Mouse (Mus musculus) layer of hippocampus, adult 2 months (tissue): ENCODE data around the gene Golga5. TPM values are rescaled to one million over a fixed set of nuclear protein-coding genes. Genes with fewer than 3 reads are reported as not detected.

ENCODE experiments used
- DNase-seq, 2 experiments: peaks; one replicate each; pipeline ENCODE4 v3.0.0; 2022; ENCODE audit warnings: low spot score in 2 of 2
- H3K27ac ChIP-seq: fragments of 200-600 bp; 2 replicates; pipeline ENCODE4 v1.8.1; 2022
- H3K4me3 ChIP-seq: fragments of 200-600 bp; 2 replicates; pipeline ENCODE4 v1.8.1; 2022; ENCODE audit warnings: mild to moderate bottlenecking
- CTCF ChIP-seq: fragments of 200-600 bp; conservative IDR thresholded peaks from 2 replicates; pipeline ENCODE4 v1.8.1; 2022; ENCODE audit warnings: antibody characterized with exemption, mild to moderate bottlenecking, moderate library complexity
- long read RNA-seq, 2 experiments: library from polyadenylated mRNA; stranded (forward); transcript quantifications; one replicate each; pipeline ENCODE4 v2.0.0; 2021; ENCODE audit warnings: borderline mapping rate in 2 of 2
- total RNA-seq, 2 experiments: library from RNA; stranded (reverse); gene quantifications; 2 replicates each; pipeline ENCODE4 v1.2.3; 2021

Gene Golga5
- total RNA-seq = 10 to 100 TPM; 24.6 to 26.3 TPM
- long read RNA-seq, experiment 1, transcript Golga5-202 (13 exons, 2,827 nt) = major isoform, 27 of 41 reads
- long read RNA-seq, experiment 1, partial matches to known transcripts = 5 of 41 reads
- long read RNA-seq, experiment 1, other reads (novel, unspliced or antisense) = 7 of 41 reads
- long read RNA-seq, experiment 2, transcript Golga5-202 (13 exons, 2,827 nt) = major isoform, 34 of 40 reads
- long read RNA-seq, experiment 2, partial matches to known transcripts = 2 of 40 reads
- long read RNA-seq, experiment 2, other reads (novel, unspliced or antisense) = 3 of 40 reads

DNA sequence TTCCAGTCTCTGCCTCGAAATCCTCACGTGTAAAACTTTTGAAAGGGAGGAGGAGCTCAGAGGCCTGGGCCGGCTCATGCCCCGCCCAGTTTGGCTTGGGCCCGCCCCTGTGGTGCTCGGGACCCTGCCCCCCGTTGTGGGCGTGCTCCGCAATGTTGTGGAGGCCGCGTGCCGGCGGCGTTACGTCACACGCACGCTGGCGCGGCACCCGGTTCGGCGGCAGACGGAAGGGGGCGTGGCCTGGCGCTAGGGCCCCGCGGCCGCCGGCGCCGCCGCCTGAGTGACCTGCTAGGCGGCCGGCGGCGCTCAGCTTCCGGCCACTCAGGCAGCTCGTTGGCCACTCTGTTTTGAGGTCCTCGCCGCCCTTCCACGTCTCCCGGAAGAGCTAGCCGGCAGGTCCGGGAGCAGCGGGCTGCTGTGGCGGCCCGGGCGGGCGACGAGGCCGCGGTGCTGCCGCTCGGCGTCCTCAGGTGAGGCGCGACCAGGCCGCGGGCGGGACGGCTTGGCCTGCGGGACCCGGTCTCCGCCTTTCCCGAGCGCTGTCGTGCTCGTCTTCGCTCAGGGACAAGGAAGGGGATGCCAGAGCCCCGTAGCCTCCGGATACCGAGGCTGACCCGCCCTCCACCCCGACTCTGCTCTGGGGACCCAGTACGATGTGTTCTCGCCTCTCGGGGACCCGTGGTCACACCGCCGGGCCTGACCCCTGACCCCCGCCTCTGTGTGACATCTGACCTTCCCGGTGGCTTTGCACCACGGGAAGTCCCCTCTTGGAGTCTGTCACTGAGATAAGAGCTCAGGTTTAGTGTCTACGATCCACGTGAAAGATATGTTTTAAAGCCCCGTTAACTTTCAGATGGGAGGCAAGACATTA lies at the start of gene Golga5:
Golga5 (plus strand) TSS at position 242 of the 871 bp plus-strand sequence.
- DNase-seq = peak; percentile 95 to 96
- peak within 1 kb of the TSS; percentile 97 for H3K4me3 ChIP-seq
- 0 out of 2 replicates have a peak, but pooled peaks have one; percentile 6 for TF ChIP-seq CTCF
- peak within 1 kb of the TSS; percentile 93 for H3K27ac ChIP-seq

GRCm38 (mm10) chr12:102419544-102419943 lies 49.4 kb upstream of the Golga5 start:
- no peak overlapping the region for H3K4me3 ChIP-seq
- peak overlapping the region; percentile 72 for H3K27ac ChIP-seq
- DNase-seq = no peak
- TF ChIP-seq CTCF = no peak

DNA sequence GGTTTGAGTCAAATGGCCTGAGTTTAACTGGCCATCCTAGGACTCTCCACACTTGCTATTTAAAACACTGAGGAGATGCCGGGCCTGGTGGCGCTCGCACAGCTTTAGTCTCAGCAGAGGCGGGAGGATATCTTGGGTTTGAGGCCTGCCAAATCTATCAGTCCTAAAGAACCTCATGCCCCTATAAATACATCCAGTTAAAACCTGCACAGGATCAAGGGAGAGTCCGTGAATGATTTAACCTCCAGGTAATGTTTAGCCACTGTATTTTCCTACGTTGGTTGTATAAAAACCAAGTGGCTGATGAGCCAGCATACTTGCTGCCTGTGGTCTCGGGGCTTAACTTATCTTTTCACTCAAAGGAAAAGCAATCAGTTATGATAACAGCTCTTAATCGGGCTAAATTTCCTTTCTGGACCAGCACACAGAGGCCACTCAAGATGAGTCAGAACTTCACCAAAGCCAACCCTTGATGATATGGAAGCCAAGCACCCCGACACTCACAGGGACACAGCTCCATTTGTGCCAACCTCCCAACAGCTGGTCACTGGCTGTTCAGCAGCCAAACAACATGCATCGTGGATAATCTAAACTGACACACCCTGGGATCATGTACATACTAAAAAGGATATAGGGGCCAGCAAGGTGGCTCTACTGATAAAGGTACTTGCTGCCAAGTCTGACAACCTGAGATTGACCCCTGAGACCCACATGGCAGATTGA lies 48.6 kb upstream of the Golga5 start:
- H3K27ac ChIP-seq = peak overlapping the region; percentile 72
- no peak overlapping the region for H3K4me3 ChIP-seq
- no peak for TF ChIP-seq CTCF
- DNase-seq = no peak

DNA sequence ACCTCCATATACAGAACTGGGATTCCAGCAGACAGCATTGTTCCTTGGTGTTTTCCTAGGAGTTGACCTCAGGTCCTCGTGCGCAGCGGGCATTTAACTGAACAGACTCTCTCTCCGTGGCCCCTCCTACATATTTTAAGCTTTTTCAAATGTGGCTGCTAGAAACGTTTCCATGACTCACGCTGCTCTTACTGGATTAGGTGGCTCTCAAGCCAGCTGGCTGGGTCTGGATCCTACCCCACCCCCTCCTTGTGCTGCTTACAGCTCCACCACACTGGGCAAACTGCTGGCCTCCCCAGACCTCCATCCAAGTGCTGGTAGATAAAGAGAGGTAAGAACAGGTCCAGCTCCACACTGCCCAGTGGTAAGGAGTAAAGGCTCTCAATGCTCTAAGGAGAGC lies 46.9 kb upstream of the Golga5 start:
- H3K27ac ChIP-seq = peak overlapping the region; percentile 57; the same call in 1 of the 2 replicates
- peak in 1 of 2 experiments; percentile 28 for DNase-seq
- no peak for TF ChIP-seq CTCF

GRCm38 (mm10) chr12:102422623-102423320 lies 46.2 kb upstream of the Golga5 start:
- no peak for DNase-seq
- peak overlapping the region; percentile 57; the same call in 1 of the 2 replicates for H3K27ac ChIP-seq
- no peak overlapping the region for H3K4me3 ChIP-seq
- TF ChIP-seq CTCF = no peak

More for the DNA sequence above, 46.9 kb upstream of the Golga5 start:
- H3K4me3 ChIP-seq = no peak overlapping the region

- no peak overlapping the region for H3K27ac ChIP-seq
- no peak overlapping the region for H3K4me3 ChIP-seq
- no peak for TF ChIP-seq CTCF
- DNase-seq = no peak
These were observed 45.3 kb upstream of the Golga5 start for GRCm38 (mm10) chr12:102423625-102424024.

DNA sequence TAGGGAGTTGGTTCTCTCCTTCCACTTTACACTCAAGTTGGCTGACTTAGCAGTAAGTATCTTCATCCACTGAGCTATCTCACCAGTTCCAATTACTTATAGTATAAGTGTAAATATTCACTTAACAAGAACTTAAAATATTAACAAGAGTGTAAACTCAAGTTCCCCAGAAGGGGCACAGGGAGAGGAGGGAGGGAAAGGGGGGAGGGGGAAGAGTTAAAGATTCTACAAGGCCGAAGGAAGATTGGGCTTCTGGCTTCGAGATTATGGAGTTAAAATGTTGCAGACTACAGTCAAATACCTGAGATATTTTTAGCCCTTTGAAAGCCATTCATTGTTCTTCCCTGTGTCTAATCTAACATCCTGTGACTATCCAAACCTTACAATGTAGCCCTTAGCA lies 44.5 kb upstream of the Golga5 start:
- no peak for DNase-seq
- Histone ChIP-seq H3K4me3 (no peak overlapping the region), H3K27ac (no peak overlapping the region)
- no peak for TF ChIP-seq CTCF

DNA sequence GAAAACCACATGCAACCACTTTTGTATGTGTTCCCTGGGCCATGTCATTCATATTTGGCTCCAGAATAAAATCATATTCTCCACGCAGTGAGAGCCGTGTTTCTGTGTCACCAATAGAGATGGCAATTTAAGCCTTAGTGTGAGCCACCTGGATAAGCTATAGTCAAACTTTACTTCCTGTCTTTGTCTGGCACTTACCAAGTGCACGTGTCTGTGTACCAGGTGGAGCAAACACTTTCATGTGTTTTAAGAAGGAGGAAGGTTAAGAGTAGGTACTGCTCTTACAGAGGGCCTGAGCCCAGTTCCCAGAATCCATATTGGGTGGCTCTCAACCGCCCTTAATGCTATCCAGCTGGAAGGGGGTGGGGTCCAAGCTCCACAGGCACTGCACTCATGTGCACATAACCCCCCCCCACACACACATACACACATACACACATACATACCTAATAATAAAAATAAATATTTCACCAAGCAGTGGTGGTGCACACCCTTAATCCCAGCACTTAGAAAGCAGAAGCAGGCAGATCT lies 43.8 kb upstream of the Golga5 start:
- Histone ChIP-seq H3K4me3 (no peak overlapping the region), H3K27ac (no peak overlapping the region)
- no peak for TF ChIP-seq CTCF
- DNase-seq = no peak

- Histone ChIP-seq H3K27ac (no peak overlapping the region), H3K4me3 (no peak overlapping the region)
- TF ChIP-seq CTCF = no peak
- no peak for DNase-seq
These were observed 42.6 kb upstream of the Golga5 start for GRCm38 (mm10) chr12:102426285-102426684.

DNA sequence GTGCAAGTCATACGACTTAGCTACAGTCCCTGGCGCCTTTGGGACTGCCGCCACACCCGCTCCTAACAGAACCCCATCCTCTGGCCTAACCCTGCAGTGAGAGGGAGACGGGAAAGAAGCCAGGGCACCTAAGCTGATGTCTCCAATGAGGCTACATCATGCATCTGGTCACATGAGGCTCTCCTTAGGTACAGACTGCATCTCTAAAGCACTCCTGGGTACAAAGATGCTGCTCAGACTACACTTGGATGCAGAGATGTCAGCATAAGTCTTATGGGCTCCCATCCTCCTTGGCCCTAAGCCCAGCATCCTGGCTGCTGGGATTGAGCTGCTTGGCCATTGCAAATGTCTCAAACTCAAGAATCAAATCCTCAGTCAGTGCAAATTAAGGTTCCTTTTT lies 39.3 kb upstream of the Golga5 start:
- no peak for TF ChIP-seq CTCF
- Histone ChIP-seq H3K4me3 (no peak overlapping the region), H3K27ac (no peak overlapping the region)
- DNase-seq = no peak

- TF ChIP-seq CTCF = no peak
- DNase-seq = no peak
- Histone ChIP-seq H3K4me3 (no peak overlapping the region), H3K27ac (no peak overlapping the region)
These were observed 38.7 kb upstream of the Golga5 start for GRCm38 (mm10) chr12:102430228-102430627.

GRCm38 (mm10) chr12:102432238-102432637 lies 36.7 kb upstream of the Golga5 start:
- no peak for TF ChIP-seq CTCF
- H3K27ac ChIP-seq = no peak overlapping the region
- no peak overlapping the region for H3K4me3 ChIP-seq
- DNase-seq = no peak
